Mouse (Mus musculus): ENCODE results near the gene Zfp280c. TPM values are rescaled to one million over a fixed set of nuclear protein-coding genes. Genes with fewer than 3 reads are reported as not detected.

Zfp280c gene
- 21.2 to 27.5 TPM (median 26.2 TPM) in 4 replicates for total RNA-seq (2023; ENCODE audit: inconsistent age)

GRCm38 (mm10) chrX:48594099-48594760 lies at the start of gene Zfp280c:
Gene Zfp280c, minus strand, starts transcription at chrX:48594504.

GRCm38 (mm10) chrX:48623379-48624053 lies 29.2 kb upstream of the Zfp280c start, which contains the start of gene Slc25a14:
Gene Slc25a14, plus strand, starts transcription at chrX:48623413.

GRCm38 (mm10) chrX:48518808-48519548 lies 75.3 kb downstream of the Zfp280c start, which contains the start of gene Rab33a:
Gene Rab33a, plus strand, starts transcription at chrX:48519285.

GRCm38 (mm10) chrX:48513166-48513807 lies 81.0 kb downstream of the Zfp280c start, which contains the start of gene Aifm1:
Gene Aifm1, minus strand, starts transcription at chrX:48513563.

Other genes with a start within 250 kb of the Zfp280c start
- gene Elf4, start 131.4 kb downstream of the Zfp280c start, total RNA-seq (2023; ENCODE audit: inconsistent age): 101 to 103 TPM (median 103 TPM) in 4 replicates
- gene Aifm1, start 80.9 kb downstream of the Zfp280c start, total RNA-seq (2023; ENCODE audit: inconsistent age): 21.3 to 25.9 TPM (median 24.4 TPM) in 4 replicates
- gene Rab33a, start 75.2 kb downstream of the Zfp280c start, total RNA-seq (2023; ENCODE audit: inconsistent age): not detected in 4 replicates
- 3.4 to 5.8 TPM (median 4.6 TPM) in 4 replicates for gene Slc25a14, start 28.9 kb upstream of the Zfp280c start, total RNA-seq (2023; ENCODE audit: inconsistent age)
- gene Gpr119, start 80.0 kb upstream of the Zfp280c start, total RNA-seq (2023; ENCODE audit: inconsistent age): not detected in 4 replicates
- gene Rbmx2, start 100.5 kb upstream of the Zfp280c start, total RNA-seq (2023; ENCODE audit: inconsistent age): 6.5 to 9.6 TPM (median 6.9 TPM) in 4 replicates